Mouse (Mus musculus) heart, postnatal 14 days (tissue): ENCODE measurements around the gene Lgals4. TPM values are rescaled to one million over a fixed set of nuclear protein-coding genes. Genes with fewer than 3 reads are reported as not detected.
A peak's percentile ranks its signal among the peaks of the same experiment; 100 is the strongest.

Source experiments
- DNase-seq, 2 experiments: peaks; one replicate each; pipeline ENCODE4 v3.0.0; 2021 to 2022
- intact Hi-C: fragments of 180-260 bp; cut with DNase I; formaldehyde crosslinking; loops from one replicate; pipeline ENCODE4 v1.15.1; 2025
- long read RNA-seq, 2 experiments: library from polyadenylated mRNA; stranded (forward); transcript quantifications; one replicate each; pipeline ENCODE4 v2.0.0; 2021
- total RNA-seq, 2 experiments: library from RNA; stranded (reverse); gene quantifications; 2 replicates each; pipeline ENCODE4 v1.2.3; 2021

Gene Lgals4
- 10 to 100 TPM; 38.7 to 51.1 TPM for total RNA-seq
- long read RNA-seq, experiment 1, partial matches to known transcripts, result 1 of 4 reads
- long read RNA-seq, experiment 1, other reads (novel, unspliced or antisense), result 0 of 4 reads
- long read RNA-seq, experiment 2, partial matches to known transcripts, result 0 of 1 reads
- long read RNA-seq, experiment 2, other reads (novel, unspliced or antisense), result 0 of 1 reads

DNA sequence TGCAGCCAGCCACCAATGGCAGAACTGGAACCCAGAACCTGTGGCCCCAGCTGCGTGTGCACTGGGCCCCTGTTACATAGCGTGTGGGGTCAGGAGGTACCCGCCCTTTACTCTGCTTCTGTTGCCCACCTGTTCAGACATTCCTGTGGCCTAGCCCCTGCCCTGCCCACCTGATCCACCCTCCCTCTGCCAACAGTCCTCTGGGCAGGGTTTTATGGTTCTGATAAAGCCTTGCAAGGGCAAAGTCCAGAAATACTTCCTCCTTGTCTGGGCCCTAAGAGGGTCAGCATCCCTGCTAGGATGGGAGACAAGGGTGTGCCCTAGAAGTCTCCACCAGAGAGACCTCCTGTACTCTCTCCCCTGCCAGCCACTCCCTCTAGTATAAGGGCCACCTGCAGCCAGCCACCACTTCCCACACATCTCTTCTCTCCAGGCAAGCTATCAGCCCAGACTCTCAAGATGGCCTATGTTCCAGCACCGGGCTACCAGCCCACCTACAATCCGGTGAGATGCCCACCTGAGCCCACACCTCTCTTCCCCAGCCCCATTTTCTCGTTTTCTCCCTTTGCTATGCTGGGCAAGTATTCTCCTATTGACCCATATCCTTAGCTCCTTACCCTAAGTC is at the start of gene Lgals4:
Lgals4 (plus strand) TSS at position 132 of the 625 bp plus-strand sequence.
- intact Hi-C loops, result loop anchor here (5.0 kb wide), 1 partner anchor 37 kb away; no protein-coding TSS in a partner anchor
- DNase-seq, result no peak

DNA sequence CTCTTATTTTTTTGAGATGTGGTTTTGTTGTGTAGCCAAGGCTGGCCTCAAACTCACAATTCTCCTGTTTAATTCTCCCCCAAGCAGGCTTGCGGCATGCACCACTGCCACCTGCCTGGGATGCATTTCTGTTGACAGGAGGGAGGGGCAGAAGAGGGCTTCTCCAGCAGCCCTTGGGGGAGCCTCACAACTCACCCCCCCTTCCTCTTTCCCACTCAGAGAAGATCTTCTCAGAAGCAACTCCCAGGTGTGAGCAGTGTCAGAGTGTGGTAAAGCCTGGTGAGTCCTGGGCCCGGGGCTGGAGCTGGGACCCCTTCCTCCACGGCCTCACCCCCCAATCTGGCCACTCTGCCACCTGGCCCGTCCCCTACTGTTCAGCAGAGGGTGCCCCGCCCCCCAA is 48.5 kb upstream of the Lgals4 start:
- DNase-seq, result no peak
- intact Hi-C loops, result no loop called here

DNA sequence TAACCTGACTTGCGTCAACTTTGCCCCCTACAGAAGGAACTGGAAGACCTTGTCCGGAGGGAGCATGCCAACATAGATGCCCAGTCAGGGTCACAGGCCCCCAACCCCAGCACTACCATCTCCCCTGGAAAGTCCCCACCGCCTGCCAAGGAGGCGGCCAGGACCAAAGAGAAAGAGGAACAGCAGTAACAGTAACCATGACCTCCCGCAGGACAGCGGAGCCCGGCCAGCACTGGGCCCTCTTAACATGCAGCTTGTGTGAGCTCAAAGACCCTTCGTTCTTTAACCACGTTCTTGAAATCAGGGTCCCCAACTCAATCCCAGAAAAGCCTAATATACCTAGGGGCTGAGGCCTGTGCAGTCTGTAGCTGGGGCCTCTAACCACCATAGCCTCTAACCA is 45.8 kb upstream of the Lgals4 start:
- no peak for DNase-seq
- intact Hi-C loops, result no loop called here

DNA sequence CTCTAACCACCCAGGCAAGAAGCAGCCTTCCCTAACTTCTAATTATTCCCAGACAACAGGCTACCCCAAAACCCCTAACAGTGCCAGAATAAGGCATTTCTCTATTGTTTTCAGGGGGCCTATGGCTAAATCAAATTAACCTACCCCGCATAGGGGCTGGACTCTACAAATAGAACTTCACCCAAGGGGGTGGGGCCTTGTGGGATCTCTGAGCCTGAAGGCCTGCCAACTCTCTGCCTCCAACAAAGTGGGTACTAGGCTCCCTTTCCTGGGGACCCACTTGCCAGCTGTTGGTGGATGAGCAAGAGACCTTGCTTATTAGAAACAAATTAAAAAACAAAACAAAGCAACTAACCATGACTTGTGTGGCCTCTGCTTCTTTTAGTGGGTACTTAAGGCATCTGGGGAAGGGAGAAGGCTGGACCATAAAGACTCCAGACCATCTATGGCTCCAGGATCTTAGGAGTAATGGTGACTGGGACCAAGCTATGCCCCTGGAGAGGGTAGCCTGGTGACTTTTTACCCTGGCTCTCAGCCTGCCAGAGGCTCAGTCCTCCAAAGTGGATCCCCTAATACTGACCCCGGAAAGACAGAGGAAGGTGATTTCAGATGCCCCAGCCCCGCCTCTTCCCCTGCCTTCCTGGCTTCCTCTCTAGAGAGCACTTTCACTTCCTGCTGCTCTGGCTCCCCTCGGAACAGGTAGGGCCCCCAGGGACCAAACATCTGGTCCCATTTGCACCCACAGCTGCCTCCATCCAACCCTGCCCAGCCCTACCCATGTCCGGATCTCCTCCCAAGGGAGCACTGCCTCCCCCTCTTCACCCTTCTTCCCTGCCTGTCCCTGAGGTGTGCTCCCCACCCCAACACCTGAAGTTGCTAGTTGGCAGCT is 45.1 kb upstream of the Lgals4 start, which contains the start of gene Rinl:
Rinl (plus strand) TSS at position 663 of the 889 bp plus-strand sequence.
- DNase-seq, result no peak
- intact Hi-C loops, result no loop called here

DNA sequence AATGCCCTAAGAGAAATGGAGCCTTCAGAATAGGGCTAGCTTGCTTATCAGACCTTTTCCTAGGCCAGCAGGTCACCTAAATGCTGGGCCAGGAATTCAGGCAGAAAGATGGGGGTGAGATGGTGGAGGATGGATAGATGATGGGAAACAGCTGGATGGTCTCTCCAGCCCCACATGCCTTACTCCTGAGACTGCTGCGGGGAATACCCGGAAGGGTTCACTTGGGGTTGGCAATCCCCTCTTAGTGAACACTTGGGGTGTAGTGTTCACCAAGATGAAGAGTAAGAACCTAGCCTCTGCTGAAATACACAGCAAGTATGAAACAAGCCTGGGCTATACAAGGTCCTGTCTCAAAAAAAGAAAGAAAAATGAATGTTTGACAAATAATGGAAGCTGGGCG is 44.4 kb upstream of the Lgals4 start:
- intact Hi-C loops, result no loop called here

DNA sequence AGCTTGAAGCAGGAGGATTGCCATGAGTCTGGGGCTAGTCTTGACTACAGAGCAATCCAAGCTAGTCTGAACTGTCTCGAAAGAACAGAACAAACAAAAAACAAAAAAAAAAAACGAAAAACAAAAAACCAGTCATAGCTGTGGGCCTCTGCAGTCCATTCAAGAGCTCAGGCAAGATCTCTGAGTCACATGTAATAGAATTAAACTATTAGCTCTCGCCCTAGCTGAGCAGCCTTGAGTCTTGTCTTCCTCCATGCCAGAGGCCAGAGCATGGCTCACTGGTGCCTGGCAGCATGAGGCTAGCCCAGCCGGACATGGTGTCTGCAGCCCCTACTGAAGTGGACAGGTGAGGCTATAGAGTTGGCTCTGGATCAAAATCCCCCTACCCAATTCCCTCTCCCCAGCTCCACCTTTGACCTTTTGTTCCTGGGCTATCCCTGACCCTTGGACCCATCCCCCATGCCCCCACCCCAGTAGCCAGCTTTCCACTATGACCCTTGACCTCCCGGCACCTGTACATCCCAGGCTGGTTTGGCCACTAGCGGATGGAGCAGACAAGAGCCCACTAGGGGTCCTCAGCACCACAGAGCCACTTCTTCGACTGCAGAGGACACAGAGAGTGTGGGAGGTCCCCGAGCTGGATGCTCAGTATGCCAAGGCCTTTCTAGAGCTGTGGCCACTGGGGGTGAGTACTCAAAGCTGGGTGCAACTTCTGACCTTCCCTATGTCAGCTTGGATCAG is 43.4 kb upstream of the Lgals4 start:
- no peak for DNase-seq
- intact Hi-C loops, result loop anchor here (5.0 kb wide), 1 partner anchor 182 kb away; no protein-coding TSS in a partner anchor

More for the DNA sequence above, 44.4 kb upstream of the Lgals4 start:
- no peak for DNase-seq

DNA sequence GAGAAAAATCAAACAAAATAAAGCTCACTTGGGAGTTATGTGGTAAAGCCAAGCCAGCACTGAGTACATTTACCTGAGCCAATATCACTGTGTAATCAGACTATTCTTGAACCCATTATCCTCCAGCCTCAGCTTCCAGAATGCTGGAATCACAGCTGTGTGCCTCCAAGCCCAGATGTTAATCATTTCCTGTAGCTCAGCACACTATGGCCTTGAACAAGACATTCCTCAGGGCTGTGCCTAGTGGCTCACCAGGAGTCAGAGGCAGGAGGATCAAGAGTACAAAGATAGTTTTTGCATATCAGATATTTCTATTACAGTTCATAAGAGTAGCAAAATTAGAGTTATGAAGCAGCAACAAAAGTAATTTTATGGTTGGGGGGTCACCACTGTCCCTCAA is 41.9 kb upstream of the Lgals4 start:
- intact Hi-C loops, result loop anchor here (5.0 kb wide), 1 partner anchor 181 kb away; no protein-coding TSS in a partner anchor
- no peak for DNase-seq

DNA sequence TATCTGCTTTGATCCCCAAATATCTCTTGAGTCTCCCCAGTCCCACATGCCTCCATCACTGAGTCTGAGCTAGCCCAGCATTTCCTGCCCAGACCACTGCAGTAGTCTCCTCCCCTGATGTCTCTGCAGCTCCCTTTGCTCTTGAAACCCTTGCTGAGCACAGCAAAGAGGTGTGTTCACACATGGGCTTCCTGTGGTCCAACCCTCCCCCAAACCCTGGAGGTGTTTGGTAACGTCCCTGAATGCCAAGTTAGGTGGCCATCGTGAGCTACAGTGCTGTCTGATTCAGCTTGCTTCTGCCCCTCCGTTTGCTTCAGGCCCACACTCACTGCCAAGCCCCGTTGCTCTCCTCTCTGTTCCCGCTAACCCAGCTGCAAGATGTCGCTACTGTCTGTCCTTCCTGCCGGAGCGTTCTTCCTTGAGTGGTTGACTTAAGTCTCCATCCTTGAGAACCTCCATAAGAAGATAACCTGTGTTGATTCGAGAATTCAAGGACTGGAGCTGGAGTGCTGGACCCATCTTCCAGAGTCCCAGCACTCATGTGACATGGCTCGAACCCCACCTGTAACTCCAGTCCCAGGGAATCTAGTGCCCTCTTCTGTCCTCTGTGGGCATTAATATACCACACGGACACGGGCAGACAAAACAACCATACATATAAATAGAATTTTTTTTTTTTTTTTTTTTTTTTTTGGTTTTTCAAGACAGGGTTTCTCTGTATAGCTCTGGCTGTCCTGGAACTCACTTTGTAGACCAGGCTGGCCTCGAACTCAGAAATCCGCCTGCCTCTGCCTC is 41.1 kb upstream of the Lgals4 start:
- intact Hi-C loops, result loop anchor here (5.0 kb wide), 1 partner anchor 180 kb away; no protein-coding TSS in a partner anchor

DNA sequence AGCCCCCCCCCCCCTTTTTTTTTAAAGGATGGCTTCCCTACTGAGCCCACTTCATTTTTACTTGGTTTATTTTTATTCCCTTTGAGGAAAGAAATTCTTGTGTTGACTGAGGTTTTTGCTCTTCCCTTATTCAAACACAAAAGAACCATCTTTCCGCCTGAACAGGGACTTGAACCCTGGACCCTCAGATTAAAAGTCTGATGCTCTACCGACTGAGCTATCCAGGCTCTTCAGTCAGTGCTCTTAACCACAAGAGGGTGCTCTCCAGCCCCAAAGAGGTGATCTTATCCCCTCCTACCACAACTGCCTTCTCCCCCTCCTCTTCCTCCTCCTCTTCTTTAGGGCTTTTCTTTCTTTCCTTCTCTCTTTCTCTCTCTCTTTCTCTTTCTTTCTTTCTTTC is 39.8 kb upstream of the Lgals4 start:
- DNase-seq, result no peak
- intact Hi-C loops, result loop anchor here (5.0 kb wide), 1 partner anchor 178 kb away; no protein-coding TSS in a partner anchor

More for the DNA sequence above, 41.1 kb upstream of the Lgals4 start:
- no peak for DNase-seq

DNA sequence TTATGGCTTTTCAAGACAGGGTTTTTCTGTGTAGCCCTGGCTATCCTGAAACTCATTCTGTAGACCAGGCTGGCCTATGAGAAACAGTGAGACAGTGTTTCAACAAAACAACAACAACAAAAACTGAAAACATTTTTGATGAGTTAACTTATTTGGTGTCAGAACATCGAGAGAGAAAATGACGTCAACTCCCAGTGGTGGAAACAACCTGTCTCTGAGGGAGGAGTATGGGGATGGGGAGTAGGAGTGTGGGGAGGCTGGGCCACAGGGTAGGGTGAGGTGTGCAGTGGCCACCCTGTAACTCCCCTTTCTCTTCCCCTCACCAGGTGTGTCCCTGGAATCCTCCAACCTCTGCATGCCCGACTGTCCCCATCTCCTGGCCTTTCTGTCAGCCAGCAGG is 39.2 kb upstream of the Lgals4 start:
- intact Hi-C loops, result loop anchor here (5.0 kb wide), 1 partner anchor 178 kb away; no protein-coding TSS in a partner anchor
- DNase-seq, result no peak

DNA sequence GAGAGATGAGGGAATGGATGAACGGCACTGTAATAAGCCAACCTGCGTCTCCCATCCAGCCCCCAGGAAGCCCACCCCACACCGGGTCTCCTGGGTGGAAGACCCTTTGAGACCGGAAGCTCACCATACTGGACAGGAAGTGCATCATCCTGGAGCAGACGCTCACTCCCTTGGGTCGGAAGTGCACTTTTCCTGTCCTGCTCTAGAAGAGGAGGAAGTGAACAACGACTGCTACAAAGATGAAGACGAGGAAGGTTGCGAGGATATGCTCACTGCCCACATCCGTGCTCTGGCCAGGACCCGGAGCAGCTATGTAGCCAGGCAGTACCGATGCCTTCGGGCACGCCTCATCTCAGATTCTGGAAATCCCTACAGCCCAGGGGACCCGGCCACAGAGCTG is 37.8 kb upstream of the Lgals4 start:
- intact Hi-C loops, result loop anchor here (1.0 to 5.0 kb wide), 3 partner anchors 17 to 71 kb away; partner anchors contain the start of gene Lgals4
- no peak for DNase-seq

DNA sequence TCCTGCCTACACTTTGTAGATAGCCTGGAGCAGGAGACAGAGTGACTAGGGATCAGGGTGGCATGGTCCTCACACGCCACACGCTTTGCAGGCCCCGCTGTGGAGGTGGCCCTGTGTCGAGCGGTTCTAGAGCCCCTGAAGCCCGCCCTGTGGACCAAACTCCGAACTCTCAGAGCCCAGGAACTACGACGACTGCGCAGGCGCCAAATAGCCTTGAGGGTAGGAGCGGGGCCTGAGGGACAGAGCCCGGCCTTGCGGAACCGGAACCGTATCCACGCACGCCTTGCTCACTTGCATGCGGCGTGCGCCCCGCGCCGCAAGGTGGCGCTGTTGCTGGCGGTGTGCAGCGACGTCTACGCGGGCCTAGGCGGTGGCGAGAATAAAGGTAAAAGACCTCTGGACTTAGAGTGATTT is 37.1 kb upstream of the Lgals4 start:
- intact Hi-C loops, result loop anchor here (1.0 to 5.0 kb wide), 3 partner anchors 16 to 71 kb away; partner anchors contain the start of gene Lgals4
- DNase-seq, result peak; percentile 89 to 92

DNA sequence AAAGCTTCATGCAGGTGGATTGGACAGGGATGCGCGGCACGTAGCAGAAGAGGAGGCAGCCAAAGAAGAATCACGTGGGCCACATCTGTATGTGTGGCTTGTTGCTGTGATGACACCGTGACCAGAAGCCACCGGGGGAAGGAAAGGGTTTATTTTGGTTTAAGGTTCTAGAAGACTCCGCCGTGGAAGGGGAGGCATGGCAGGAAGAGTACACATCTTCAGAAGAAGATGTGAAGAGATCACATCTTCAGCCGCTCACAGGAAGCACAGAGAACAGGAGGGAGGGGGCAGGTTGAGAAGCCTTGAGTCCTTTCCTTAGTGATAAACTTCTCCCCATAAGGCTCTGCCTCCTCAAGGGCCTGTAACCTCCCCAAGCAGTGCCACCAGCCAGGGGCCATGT is 33.7 kb upstream of the Lgals4 start:
- no peak for DNase-seq
- intact Hi-C loops, result loop anchor here (5.0 kb wide), 1 partner anchor 32 kb away; the partner anchor contains the start of gene Lgals4

DNA sequence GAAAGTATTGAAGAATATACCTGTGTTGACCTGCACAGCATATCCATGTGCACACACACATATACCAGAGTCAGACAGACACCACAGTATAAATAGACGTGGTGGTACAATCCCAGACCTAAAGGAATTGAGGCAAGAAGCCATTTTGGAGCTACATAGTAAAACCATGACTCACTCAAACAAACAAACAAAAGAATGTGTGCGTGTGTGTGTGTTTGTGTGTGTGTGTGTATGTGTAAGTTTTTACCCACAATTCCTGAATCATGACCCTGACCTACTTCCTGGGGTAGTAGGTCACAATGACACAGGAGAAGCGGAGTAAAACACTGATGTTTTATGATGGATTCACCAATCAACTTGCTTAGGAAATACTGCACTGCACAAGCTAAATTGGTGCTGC is 32.2 kb upstream of the Lgals4 start:
- intact Hi-C loops, result no loop called here
- no peak for DNase-seq

DNA sequence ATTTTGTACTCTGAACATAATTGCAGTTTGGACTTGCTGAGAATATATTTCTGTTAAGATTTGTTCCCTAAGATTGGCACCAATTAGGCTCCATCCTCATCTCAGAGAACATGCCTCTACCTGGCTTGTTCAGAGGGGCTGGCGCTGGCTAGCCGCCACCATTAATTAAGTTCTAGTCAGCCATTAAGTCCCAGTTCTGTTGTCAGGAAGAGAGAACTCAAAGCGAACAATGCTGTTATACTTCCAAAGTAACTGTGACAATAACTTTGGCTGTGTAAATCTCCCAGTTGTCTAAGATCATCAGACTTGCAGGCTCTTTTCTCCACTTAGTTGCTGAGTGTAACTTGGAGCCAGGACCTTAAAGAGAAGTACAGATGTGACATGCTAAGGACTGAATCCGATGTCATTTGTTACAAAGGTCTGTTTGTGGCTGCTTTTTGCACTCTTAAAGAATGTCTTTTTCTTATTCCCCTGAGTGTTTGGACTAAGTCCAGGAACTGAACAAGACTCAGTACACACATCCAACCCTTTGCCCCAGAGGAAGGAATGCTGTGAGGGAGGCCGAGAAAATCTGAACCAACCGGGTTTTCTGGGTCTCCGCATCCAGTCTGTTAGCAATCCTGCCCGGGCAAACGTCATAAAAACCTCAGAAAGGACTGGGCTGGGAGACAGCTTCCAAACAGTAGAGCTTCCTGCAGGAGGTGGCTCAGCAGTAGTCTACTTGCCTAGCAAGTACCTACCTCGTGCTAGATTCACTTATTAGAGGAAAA is 31.6 kb upstream of the Lgals4 start:
- peak; percentile 39 to 58 for DNase-seq
- intact Hi-C loops, result no loop called here

DNA sequence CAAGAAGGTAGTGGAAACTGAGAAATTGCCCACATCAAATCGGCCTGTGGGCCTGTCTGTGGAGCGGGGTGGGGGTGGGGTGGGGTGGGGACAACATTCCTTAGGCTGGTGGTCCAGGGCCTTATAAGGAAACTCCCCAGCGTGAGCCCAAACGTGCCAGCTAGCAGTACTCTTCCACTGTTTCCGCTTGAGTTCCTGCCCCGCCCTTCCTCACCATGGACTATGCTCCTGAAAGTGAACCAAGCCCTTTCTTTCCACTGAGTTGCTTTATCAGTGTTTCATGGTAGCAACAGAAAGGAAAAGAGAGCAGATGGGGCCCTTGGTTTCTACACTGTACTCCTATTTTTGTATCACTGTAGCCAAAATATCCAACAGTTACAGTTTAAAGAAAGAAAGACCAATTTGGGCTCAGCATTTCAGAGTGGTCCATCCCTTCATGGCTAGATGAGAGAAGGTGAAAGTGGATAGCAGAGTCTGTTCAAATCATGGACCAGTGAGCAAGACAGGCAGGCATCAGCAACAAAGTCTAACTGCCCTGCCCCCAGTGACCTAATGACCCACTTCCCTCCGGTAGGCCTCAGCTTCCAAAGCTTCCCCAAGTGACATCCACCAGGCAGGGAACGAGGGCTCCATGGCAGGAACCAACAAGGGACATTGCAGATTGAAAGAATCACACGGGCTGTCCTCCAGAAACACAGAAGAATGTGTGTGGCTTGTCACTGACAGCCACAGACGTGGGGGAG is 30.6 kb upstream of the Lgals4 start:
- intact Hi-C loops, result no loop called here
- DNase-seq, result no peak

DNA sequence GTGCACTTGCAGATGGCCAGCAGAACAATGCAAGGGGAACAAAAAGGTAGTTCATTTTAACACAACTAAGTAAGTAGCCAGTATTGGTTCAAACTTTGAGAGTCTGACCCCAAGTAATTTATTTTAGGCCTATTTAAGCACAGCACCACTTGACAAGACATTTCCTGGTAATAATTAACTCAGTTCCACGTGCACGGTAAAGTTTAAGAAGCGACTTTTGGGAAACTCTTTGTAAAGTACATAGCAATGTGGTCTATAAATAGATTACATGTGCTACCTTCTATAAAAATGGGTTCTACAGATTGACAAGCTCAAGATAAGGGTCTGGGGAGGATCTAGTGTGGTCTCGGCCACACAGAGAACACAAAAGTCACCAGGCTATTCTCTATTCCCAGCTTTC is 29.9 kb upstream of the Lgals4 start:
- DNase-seq, result no peak
- intact Hi-C loops, result no loop called here

DNA sequence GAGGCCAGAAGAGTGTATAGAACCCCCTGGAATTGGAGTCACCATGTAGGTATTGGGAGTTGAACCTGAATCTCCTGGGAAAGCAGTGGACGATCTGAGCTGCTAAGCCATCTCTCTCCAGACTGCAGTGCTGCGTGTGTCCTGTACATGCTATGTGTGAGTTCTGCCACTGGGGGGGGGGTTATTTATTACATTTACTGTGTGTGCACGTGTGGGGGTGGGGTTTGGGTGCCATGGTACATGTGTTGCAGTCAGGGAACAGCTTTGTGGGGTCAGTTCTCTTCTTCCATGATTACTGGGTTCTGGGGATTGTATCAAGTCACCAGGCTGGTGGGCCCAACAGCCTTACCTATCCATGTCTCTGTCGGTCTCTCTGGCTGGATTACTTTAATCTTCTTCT is 26.8 kb upstream of the Lgals4 start:
- no peak for DNase-seq
- intact Hi-C loops, result no loop called here
